Mouse (Mus musculus) ES-Bruce4 (cell line): ENCODE data around the gene Ppp4r1. TPM values are rescaled to one million over a fixed set of nuclear protein-coding genes. Genes with fewer than 3 reads are reported as not detected.
A peak's percentile ranks its signal among the peaks of the same experiment; 100 is the strongest.

ENCODE experiments used
- H3K27ac ChIP-seq: 2 replicates; pipeline ENCODE4 v1.5.1; 2012; ENCODE audit warnings: low read length, inconsistent platforms; ENCODE audit not compliant: insufficient read depth
- H3K27me3 ChIP-seq: 2 replicates; pipeline ENCODE4 v1.6.1; 2012; ENCODE audit warnings: mild to moderate bottlenecking, low read length, inconsistent platforms; ENCODE audit not compliant: control insufficient read depth, poor library complexity, insufficient read depth, severe bottlenecking
- H3K36me3 ChIP-seq: 2 replicates; pipeline ENCODE4 v1.6.1; 2012; ENCODE audit warnings: inconsistent platforms, mild to moderate bottlenecking, low read length, moderate library complexity; ENCODE audit not compliant: control insufficient read depth, poor library complexity, insufficient read depth, severe bottlenecking
- H3K4me1 ChIP-seq: one replicate; pipeline ENCODE4 v1.8.1; 2011; ENCODE audit warnings: low read length; ENCODE audit not compliant: control insufficient read depth, insufficient read depth
- H3K4me3 ChIP-seq: 2 replicates; pipeline ENCODE4 v1.5.1; 2011; ENCODE audit warnings: low read depth, mild to moderate bottlenecking, low read length
- H3K9ac ChIP-seq: 2 replicates; pipeline ENCODE4 v1.6.1; 2012; ENCODE audit warnings: low read depth, mild to moderate bottlenecking, inconsistent platforms; ENCODE audit not compliant: poor library complexity, severe bottlenecking
- H3K9me3 ChIP-seq: replicated peaks from 2 replicates; pipeline ENCODE4 v1.6.1; 2012; ENCODE audit warnings: mild to moderate bottlenecking, low read length, inconsistent platforms; ENCODE audit not compliant: control insufficient read depth, poor library complexity, insufficient read depth, severe bottlenecking
- CTCF ChIP-seq: IDR thresholded peaks from one replicate; pipeline ENCODE4 v1.8.1; 2011; ENCODE audit warnings: low read depth, low read length
- EP300 ChIP-seq: IDR thresholded peaks from 2 replicates; pipeline ENCODE4 v1.6.1; 2011; ENCODE audit warnings: low read depth, low read length; ENCODE audit not compliant: insufficient read depth
- POLR2A ChIP-seq: IDR thresholded peaks from one replicate; pipeline ENCODE4 v1.8.1; 2011; ENCODE audit warnings: low read length; ENCODE audit not compliant: insufficient read depth
- polyA plus RNA-seq: library from polyadenylated mRNA; stranded (reverse); fragments of >200 nt; gene quantifications from 2 replicates; pipeline ENCODE4 v1.2.4, GENCODE M21; 2011; ENCODE audit warnings: low read depth; ENCODE audit not compliant: missing spikeins, insufficient read depth, insufficient read length

Gene Ppp4r1
- polyA plus RNA-seq, 1 experiment = 48.4 TPM

DNA sequence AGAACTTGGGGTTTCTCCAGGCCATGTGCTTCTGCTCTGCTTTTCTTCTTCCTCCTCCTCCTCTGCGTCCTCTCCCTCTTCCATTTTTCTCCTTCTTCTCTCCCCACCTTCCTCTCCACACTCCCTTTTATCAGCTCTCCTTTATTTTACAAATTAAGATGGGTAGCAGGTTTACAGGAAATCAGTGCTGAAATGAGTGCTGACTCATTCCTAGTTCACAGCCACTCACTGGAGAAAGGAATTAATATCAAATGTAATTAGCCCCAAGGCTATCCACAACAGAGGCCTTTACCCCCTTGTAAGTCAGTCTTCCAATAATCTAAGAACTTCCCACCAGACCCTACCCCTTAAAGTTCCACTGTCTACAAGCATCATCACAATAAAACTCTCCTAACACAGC lies 6.1 kb upstream of the Ppp4r1 start:
- Histone ChIP-seq H3K4me1 (peaks cover 4% of the 10 kb centered on the region), H3K4me3 (no peak overlapping the region), H3K9ac (no peak overlapping the region), H3K9me3 (0 out of 2 replicates have a peak, but pooled peaks cover 2% of the 10 kb centered on the region), H3K27ac (no peak overlapping the region), H3K27me3 (no peaks in the 10 kb centered on the region; the same call in 1 of the 2 replicates), H3K36me3 (no peaks in the 10 kb centered on the region)
- TF ChIP-seq EP300 (no peak), CTCF (no peak), POLR2A (no peak)

GRCm38 (mm10) chr17:65777461-65777860 lies 4.9 kb upstream of the Ppp4r1 start:
- H3K27ac ChIP-seq = no peak overlapping the region
- H3K4me3 ChIP-seq = no peak overlapping the region
- no peaks in the 10 kb centered on the region for H3K27me3 ChIP-seq
- H3K9ac ChIP-seq = no peak overlapping the region
- 0 out of 2 replicates have a peak, but pooled peaks cover 2% of the 10 kb centered on the region for H3K9me3 ChIP-seq
- H3K36me3 ChIP-seq = no peaks in the 10 kb centered on the region
- TF ChIP-seq CTCF (no peak), EP300 (no peak), POLR2A (no peak)
- peaks cover 4% of the 10 kb centered on the region for H3K4me1 ChIP-seq

- H3K9ac ChIP-seq = no peak overlapping the region
- TF ChIP-seq POLR2A (no peak), CTCF (no peak), EP300 (no peak)
- peaks cover 2% of the 10 kb centered on the region; the same call in 1 of the 2 replicates for H3K9me3 ChIP-seq
- no peak overlapping the region for H3K27ac ChIP-seq
- no peaks in the 10 kb centered on the region for H3K27me3 ChIP-seq
- H3K36me3 ChIP-seq = no peaks in the 10 kb centered on the region
- no peak overlapping the region for H3K4me3 ChIP-seq
- peaks cover 4% of the 10 kb centered on the region for H3K4me1 ChIP-seq
Measured at GRCm38 (mm10) chr17:65780970-65781369, 1.4 kb upstream of the Ppp4r1 start.

DNA sequence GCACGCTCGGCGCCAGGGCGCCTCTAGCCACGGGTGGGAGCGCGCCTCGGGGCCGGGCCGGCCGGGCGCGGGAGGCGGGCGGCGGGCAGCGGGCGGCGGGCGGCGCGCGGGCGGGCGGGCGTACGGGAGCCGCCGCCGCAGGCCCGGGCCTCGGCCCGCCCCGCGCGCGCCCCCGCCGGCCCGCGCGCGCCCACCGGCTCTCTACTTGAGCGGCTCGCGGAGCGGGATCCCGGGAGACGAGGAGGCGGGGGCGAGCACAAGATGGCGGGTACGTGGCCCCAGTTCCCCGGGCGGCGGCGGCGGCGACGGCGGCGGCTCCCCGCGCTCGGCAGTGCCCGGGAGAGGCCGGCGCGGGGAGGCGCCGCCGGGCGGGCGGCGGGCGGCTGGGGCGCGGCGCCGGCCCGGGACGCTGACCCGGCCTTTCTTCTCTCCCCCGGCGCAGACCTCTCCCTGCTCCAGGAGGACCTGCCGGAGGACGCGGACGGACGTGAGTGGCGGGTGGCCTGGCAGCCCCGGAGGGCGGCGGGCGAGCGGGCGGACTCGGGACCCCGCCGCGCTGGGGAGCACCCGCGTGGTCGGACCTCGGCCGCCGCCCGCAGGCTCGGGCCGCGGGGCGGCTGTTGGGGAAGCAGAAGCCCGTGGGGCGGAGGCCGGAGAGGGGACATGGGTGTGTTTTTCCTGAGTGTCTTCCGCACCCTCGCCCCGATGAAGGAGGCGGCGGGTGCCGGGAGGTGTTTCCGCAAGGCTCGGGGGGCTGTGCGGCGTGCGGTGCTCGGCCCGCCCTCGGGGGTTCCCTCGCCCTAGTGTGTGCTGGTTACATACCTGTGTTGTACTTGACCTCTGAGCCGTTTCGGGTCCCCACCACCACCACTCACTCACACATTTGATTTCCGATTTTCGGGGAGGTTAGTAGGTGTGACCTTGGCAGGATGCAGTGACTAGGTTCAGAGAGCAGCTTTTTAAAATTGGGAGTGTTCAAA lies 1.1 kb downstream of the Ppp4r1 start:
- H3K9me3 ChIP-seq = no peaks in the 10 kb centered on the region; the same call in 1 of the 2 replicates
- TF ChIP-seq POLR2A (no peak), CTCF (no peak), EP300 (no peak)
- peaks cover 4% of the 10 kb centered on the region for H3K4me1 ChIP-seq

GRCm38 (mm10) chr17:65784610-65785140 lies 2.3 kb downstream of the Ppp4r1 start:
- Histone ChIP-seq H3K27ac (peak overlapping the region; percentile 13; the same call in 1 of the 2 replicates), H3K36me3 (no peaks in the 10 kb centered on the region)

More for the DNA sequence above, 1.1 kb downstream of the Ppp4r1 start:
- Histone ChIP-seq H3K27me3 (no peaks in the 10 kb centered on the region), H3K9ac (peak overlapping the region; percentile 100), H3K36me3 (no peaks in the 10 kb centered on the region), H3K4me3 (peak overlapping the region; percentile 94), H3K27ac (peak overlapping the region; percentile 21; the same call in 1 of the 2 replicates)

GRCm38 (mm10) chr17:65785707-65786106 lies 3.3 kb downstream of the Ppp4r1 start:
- Histone ChIP-seq H3K36me3 (no peaks in the 10 kb centered on the region), H3K9me3 (no peaks in the 10 kb centered on the region; the same call in 1 of the 2 replicates), H3K9ac (no peak overlapping the region), H3K4me3 (no peak overlapping the region), H3K4me1 (peaks cover 4% of the 10 kb centered on the region), H3K27me3 (no peaks in the 10 kb centered on the region), H3K27ac (no peak overlapping the region)
- TF ChIP-seq CTCF (no peak), POLR2A (no peak), EP300 (no peak)

More at GRCm38 (mm10) chr17:65784610-65785140, 2.3 kb downstream of the Ppp4r1 start:
- TF ChIP-seq EP300 (no peak), POLR2A (no peak), CTCF (no peak)
- no peaks in the 10 kb centered on the region for H3K27me3 ChIP-seq
- H3K9ac ChIP-seq = peak overlapping the region; percentile 100; the same call in 1 of the 2 replicates
- H3K9me3 ChIP-seq = no peaks in the 10 kb centered on the region; the same call in 1 of the 2 replicates
- H3K4me1 ChIP-seq = peaks cover 8% of the 10 kb centered on the region
- H3K4me3 ChIP-seq = peak overlapping the region; percentile 39; the same call in 1 of the 2 replicates
